Mouse (Mus musculus) lung, postnatal 0 days (tissue): Measurements from ENCODE around the gene Btd.

Experiments used
- CTCF ChIP-seq: IDR thresholded peaks from 2 replicates; pipeline ENCODE4 v1.5.1; 2016; ENCODE audit warnings: antibody characterized with exemption, mild to moderate bottlenecking
- EP300 ChIP-seq: IDR thresholded peaks from 2 replicates; pipeline ENCODE4 v1.6.1; 2016; ENCODE audit warnings: antibody characterized with exemption, mild to moderate bottlenecking, control low read depth

GRCm38 (mm10) chr14:31611986-31612385 is 28.8 kb upstream of the Btd start:
- TF ChIP-seq CTCF: peak; percentile 27; the same call in 1 of the 2 replicates
- no peak for TF ChIP-seq EP300
